Mouse (Mus musculus) neural tube, embryonic 14.5 days (tissue): Measurements from ENCODE around the gene Rerg. TPM values are rescaled to one million over a fixed set of nuclear protein-coding genes. Genes with fewer than 3 reads are reported as not detected.

Experiments
- ATAC-seq: fragments of 200-750 bp; cut with Nextera tagmentation; 2 replicates; pipeline ENCODE4 v1.8.0; 2017; ENCODE audit warnings: low read depth, mild to moderate bottlenecking, moderate TSS enrichment, moderate library complexity
- H3K27ac ChIP-seq: fragments of 300-500 bp; sonication (generic); 2 replicates; pipeline ENCODE4 v1.5.1; 2014; ENCODE audit warnings: low read depth, mild to moderate bottlenecking, control low read depth, low read length, moderate library complexity, mixed read lengths
- H3K27me3 ChIP-seq: fragments of 300-500 bp; sonication (generic); 2 replicates; pipeline ENCODE4 v1.6.1; 2014; ENCODE audit warnings: low read length; ENCODE audit not compliant: control insufficient read depth, insufficient read depth
- H3K36me3 ChIP-seq: fragments of 300-500 bp; sonication (generic); 2 replicates; pipeline ENCODE4 v1.6.1; 2014; ENCODE audit warnings: low read length, mixed read lengths; ENCODE audit not compliant: control insufficient read depth, insufficient read depth
- H3K4me1 ChIP-seq: fragments of 300-500 bp; sonication (generic); 2 replicates; pipeline ENCODE4 v1.6.1; 2014; ENCODE audit warnings: low read length; ENCODE audit not compliant: control insufficient read depth, insufficient read depth
- H3K4me2 ChIP-seq: fragments of 300-500 bp; sonication (generic); 2 replicates; pipeline ENCODE4 v1.6.1; 2014; ENCODE audit warnings: mild to moderate bottlenecking, low read depth, low read length, control low read depth
- H3K4me3 ChIP-seq: fragments of 300-500 bp; sonication (generic); 2 replicates; pipeline ENCODE4 v1.5.1; 2014; ENCODE audit warnings: low read depth, low read length, control low read depth, mixed read lengths
- H3K9ac ChIP-seq: fragments of 300-500 bp; sonication (generic); replicated peaks from 2 replicates; pipeline ENCODE4 v1.6.1; 2014; ENCODE audit warnings: low read depth, mild to moderate bottlenecking, control low read depth, low read length, mixed read lengths
- H3K9me3 ChIP-seq: fragments of 300-500 bp; sonication (generic); 2 replicates; pipeline ENCODE4 v1.6.1; 2016; ENCODE audit warnings: low read length; ENCODE audit not compliant: control insufficient read depth
- WGBS: fragments of 180-500 bp; shearing (Covaris S2); extraction: QIAGEN DNeasy Blood & Tissue Kit; methylation state at CpG from one replicate; pipeline ENCODE4 v1.1.7; 2014; 5-methylcytosine and 5-hydroxymethylcytosine counted together
- polyA plus RNA-seq: library from polyadenylated mRNA; unstranded; fragments of >200 nt; fragmentation: Nextera tagmentation; extraction: Ambion mirVana; gene quantifications from 2 replicates; pipeline ENCODE4 v1.2.1, GENCODE M21; 2014

Gene Rerg
- polyA plus RNA-seq, 1 experiment from 2014 or later, result 8.5 TPM

DNA sequence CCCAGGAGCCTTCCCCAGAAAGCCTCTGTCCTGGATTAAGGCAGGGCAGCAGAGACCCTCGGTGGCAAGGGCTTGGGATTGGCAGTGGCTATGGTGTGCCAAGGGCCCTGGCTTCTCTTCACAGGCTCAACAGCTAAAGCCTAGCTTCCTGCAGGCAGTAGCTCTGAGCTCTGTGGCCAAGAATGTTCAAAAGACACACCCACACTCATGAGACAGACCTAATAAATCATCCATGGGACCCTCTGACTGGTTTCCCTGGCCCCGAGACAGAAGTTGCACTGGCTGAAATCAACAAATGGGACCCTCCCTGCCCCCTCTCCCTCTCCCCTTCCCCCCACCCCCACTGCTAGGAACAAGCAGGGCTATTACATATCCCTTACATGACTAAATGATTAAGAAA, 44.1 kb downstream of the Rerg start:
- Histone ChIP-seq H3K9ac (no peak overlapping the region), H3K4me2 (no peak overlapping the region), H3K27me3 (no peaks in the 10 kb centered on the region), H3K36me3 (no peaks in the 10 kb centered on the region), H3K27ac (no peak overlapping the region), H3K4me3 (no peak overlapping the region), H3K4me1 (no peaks in the 10 kb centered on the region), H3K9me3 (no peaks in the 10 kb centered on the region)
- WGBS, result 41% methylated on average over 2 of the region's 2 CpGs
- ATAC-seq, result no peak

DNA sequence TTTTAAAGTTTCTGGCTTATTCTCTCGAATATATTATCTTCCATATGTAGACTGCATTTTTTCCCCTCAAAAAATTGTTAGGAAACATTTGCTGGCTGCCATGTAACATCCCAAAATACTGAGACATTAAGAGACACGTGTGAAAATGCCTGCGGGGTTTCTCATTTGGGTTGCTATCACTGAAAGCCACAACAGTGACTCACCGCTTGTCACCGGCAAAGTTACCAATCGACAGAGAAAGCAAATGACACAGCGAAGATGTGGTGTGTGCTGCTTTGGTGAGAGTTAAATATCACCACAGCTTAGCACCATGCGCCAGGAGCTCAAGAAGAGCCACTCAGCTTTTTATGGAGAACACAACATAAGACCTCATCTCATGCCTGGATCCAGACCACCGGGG, 44.9 kb downstream of the Rerg start:
- H3K4me3 ChIP-seq, result no peak overlapping the region
- H3K27ac ChIP-seq, result no peak overlapping the region
- H3K4me2 ChIP-seq, result no peak overlapping the region
- H3K9me3 ChIP-seq, result no peaks in the 10 kb centered on the region
- 85% methylated on average over 9 of the region's 9 CpGs for WGBS
- no peaks in the 10 kb centered on the region for H3K36me3 ChIP-seq
- no peak for ATAC-seq
- no peaks in the 10 kb centered on the region for H3K27me3 ChIP-seq
- H3K9ac ChIP-seq, result no peak overlapping the region
- no peaks in the 10 kb centered on the region for H3K4me1 ChIP-seq

DNA sequence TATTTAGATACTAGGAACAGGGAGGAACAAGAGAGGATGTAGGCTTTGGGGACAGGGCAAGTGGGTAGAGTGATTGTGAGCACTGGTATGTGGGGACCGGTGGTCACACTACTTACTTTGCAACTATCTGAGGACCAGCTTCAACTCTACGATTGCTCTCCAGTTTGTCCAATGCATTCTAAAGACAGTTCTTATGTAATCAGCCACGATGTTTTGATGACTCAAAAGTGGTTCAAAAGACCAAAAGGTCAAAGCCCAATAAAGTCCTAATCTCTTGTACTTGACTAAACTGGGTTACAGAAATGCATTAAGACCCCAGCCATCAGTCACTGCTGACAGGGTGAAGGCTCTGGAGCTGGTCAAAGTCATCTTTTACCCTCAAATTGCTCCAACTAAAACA, 45.3 kb downstream of the Rerg start:
- 78% methylated on average over 3 of the region's 3 CpGs for WGBS
- H3K36me3 ChIP-seq, result no peaks in the 10 kb centered on the region
- ATAC-seq, result no peak
- H3K9me3 ChIP-seq, result no peaks in the 10 kb centered on the region
- no peak overlapping the region for H3K4me3 ChIP-seq
- H3K4me2 ChIP-seq, result no peak overlapping the region
- no peaks in the 10 kb centered on the region for H3K27me3 ChIP-seq
- H3K27ac ChIP-seq, result no peak overlapping the region
- no peaks in the 10 kb centered on the region for H3K4me1 ChIP-seq
- no peak overlapping the region for H3K9ac ChIP-seq

GRCm38 (mm10) chr6:137116849-137117473, 53.3 kb downstream of the Rerg start:
- Histone ChIP-seq H3K4me2 (no peak overlapping the region), H3K27me3 (no peaks in the 10 kb centered on the region), H3K4me3 (no peak overlapping the region), H3K9me3 (no peaks in the 10 kb centered on the region), H3K27ac (no peak overlapping the region), H3K36me3 (no peaks in the 10 kb centered on the region), H3K9ac (no peak overlapping the region), H3K4me1 (no peaks in the 10 kb centered on the region)
- no peak for ATAC-seq
- 77% methylated on average over 1 of the region's 1 CpGs for WGBS

- no peak for ATAC-seq
- Histone ChIP-seq H3K9me3 (no peaks in the 10 kb centered on the region), H3K36me3 (no peaks in the 10 kb centered on the region), H3K9ac (no peak overlapping the region), H3K27ac (no peak overlapping the region), H3K4me3 (no peak overlapping the region), H3K4me1 (no peaks in the 10 kb centered on the region), H3K4me2 (no peak overlapping the region), H3K27me3 (no peaks in the 10 kb centered on the region)
- 79% methylated on average over 7 of the region's 7 CpGs for WGBS
Measured at GRCm38 (mm10) chr6:137114859-137115258, 55.4 kb downstream of the Rerg start.

GRCm38 (mm10) chr6:137111266-137111813, 59.0 kb downstream of the Rerg start:
- no peak for ATAC-seq
- H3K4me1 ChIP-seq, result no peaks in the 10 kb centered on the region
- H3K36me3 ChIP-seq, result no peaks in the 10 kb centered on the region
- no peak overlapping the region for H3K4me2 ChIP-seq
- H3K4me3 ChIP-seq, result no peak overlapping the region
- no peaks in the 10 kb centered on the region for H3K9me3 ChIP-seq
- H3K27ac ChIP-seq, result no peak overlapping the region
- no peak overlapping the region for H3K9ac ChIP-seq
- WGBS, result 91% methylated on average over 9 of the region's 9 CpGs
- H3K27me3 ChIP-seq, result no peaks in the 10 kb centered on the region

- no peak for ATAC-seq
- H3K4me3 ChIP-seq, result no peak overlapping the region
- 91% methylated on average over 6 of the region's 6 CpGs for WGBS
Measured at GRCm38 (mm10) chr6:137110778-137111174, 59.5 kb downstream of the Rerg start.

DNA sequence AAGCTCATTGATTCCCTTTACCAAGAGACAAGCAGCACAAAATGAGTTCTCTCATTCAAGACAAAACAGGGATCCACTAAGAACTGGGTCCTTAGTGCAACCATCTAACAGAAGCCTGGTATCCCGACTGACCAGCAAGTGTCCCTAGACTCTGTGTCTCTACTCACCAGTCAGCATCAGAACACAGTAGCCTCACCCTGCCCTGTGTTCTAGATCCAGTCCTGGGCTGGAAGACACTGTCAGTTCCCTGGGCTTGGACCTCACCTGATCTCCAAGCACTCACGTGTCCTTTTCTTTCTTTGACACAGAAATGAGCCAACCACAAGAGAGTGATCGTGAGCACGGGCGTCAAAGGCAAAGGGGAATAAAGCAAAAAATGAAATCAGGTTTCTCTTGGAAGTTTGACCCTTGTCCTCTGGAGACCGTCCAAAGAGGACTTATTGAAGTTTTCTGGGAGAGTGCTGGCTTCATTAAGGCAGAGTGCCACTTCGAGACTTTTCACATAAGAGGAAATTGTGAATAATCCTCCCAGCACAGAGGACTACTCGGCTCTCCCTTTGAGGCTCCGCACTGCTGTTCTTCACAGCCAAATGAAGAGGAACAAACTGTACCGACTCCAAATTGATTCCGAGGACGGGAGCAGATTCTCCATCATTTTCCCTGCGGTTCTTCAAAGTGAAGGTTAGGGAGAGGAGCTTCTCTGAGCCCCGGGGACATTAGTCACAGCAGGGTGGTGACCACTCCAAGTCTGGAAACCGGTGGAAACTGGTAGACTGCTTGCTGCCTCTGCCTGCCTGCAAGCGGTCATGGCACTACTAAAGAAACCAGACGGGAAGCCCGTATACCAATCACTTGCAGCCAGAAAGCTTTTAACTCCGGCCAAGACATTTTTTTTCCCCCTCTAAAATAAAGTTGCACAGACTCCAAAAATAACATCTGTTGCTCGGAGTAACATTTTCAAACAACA, 60.2 kb downstream of the Rerg start:
- Histone ChIP-seq H3K9ac (no peak overlapping the region), H3K27me3 (no peaks in the 10 kb centered on the region), H3K4me2 (no peak overlapping the region), H3K9me3 (no peaks in the 10 kb centered on the region), H3K4me1 (no peaks in the 10 kb centered on the region), H3K27ac (no peak overlapping the region), H3K36me3 (no peaks in the 10 kb centered on the region), H3K4me3 (no peak overlapping the region)
- 87% methylated on average over 20 of the region's 20 CpGs for WGBS
- no peak for ATAC-seq

More at GRCm38 (mm10) chr6:137110778-137111174, 59.5 kb downstream of the Rerg start:
- Histone ChIP-seq H3K9me3 (no peaks in the 10 kb centered on the region), H3K27ac (no peak overlapping the region), H3K4me1 (no peaks in the 10 kb centered on the region), H3K36me3 (no peaks in the 10 kb centered on the region), H3K4me2 (no peak overlapping the region), H3K9ac (no peak overlapping the region), H3K27me3 (no peaks in the 10 kb centered on the region)

DNA sequence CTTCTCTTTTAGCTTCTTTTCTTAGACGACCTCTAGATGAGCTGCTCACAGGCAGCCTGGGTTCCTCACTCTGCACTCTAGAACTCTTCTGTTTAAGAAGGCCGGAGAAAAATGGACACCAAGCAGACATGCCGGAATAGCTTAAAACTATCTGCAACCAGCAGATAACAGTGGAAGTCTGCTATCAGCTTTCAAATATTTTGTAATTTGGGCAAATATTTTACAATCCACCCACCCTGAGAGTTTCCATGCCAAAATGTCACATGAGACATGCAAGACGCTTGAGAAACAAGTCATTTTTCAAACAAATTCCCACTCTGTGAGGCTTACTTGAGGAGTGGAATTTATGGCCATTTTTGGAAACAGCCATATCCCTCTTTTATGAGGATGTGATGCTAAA, 65.0 kb downstream of the Rerg start:
- Histone ChIP-seq H3K27ac (no peak overlapping the region), H3K27me3 (no peaks in the 10 kb centered on the region), H3K4me2 (no peak overlapping the region), H3K9me3 (no peaks in the 10 kb centered on the region), H3K4me3 (no peak overlapping the region), H3K4me1 (no peaks in the 10 kb centered on the region), H3K9ac (no peak overlapping the region), H3K36me3 (no peaks in the 10 kb centered on the region)
- WGBS, result 90% methylated on average over 4 of the region's 4 CpGs
- no peak for ATAC-seq
